In genomic region chrX:109587360-109587759, GRCm38 (mm10) we compare ENCODE assay signal across 23 mouse cellular contexts.
DNase-seq lines count a peak whose midpoint lies in the region; ATAC-seq and TF ChIP-seq lines count a peak whose summit lies in the region.
"Had no signal": no experiment of that assay in that cellular context is flagged by ENCODE, and none has a peak within 500 bp of the region (broad histone marks: within the 10 kb centered on the region; RNA-seq: fewer than 3 reads in every experiment).

No protein-coding gene starts in this region.

- no peak overlapping the region for H3K4me2 ChIP-seq in embryonic facial prominence, embryonic 14.5 days (ENCODE audit: low read depth, low read length)
- no peak overlapping the region for H3K4me2 ChIP-seq in lung, embryonic 14.5 days
- no peak overlapping the region for H3K4me2 ChIP-seq in stomach, postnatal 0 days (replicated peaks; ENCODE audit: low read depth)
- H3K4me2 ChIP-seq: heart, embryonic 12.5 days; hindbrain, embryonic 15.5 days; kidney, embryonic 15.5 days; limb, embryonic 15.5 days had no signal

- TF ChIP-seq CTCF in lung, embryonic 14.5 days (IDR thresholded peaks at IDR 0.05; ENCODE audit: low read depth) = no peak
- peak; percentile 34 for TF ChIP-seq CTCF in stomach, postnatal 0 days (IDR thresholded peaks at IDR 0.05; ENCODE audit: low read depth)

- H3K36me3 ChIP-seq in embryonic facial prominence, embryonic 14.5 days (ENCODE audit: control insufficient read depth, insufficient read depth, low read length) = no peaks in the 10 kb centered on the region
- H3K36me3 ChIP-seq in embryonic facial prominence, embryonic 10.5 days (replicated peaks) = no peaks in the 10 kb centered on the region
- no peaks in the 10 kb centered on the region for H3K36me3 ChIP-seq in lung, embryonic 14.5 days (ENCODE audit: insufficient read depth)
- H3K36me3 ChIP-seq in stomach, postnatal 0 days (ENCODE audit: control insufficient read depth, insufficient read depth, low read length) = no peaks in the 10 kb centered on the region
- H3K36me3 ChIP-seq: heart, embryonic 12.5 days; hindbrain, embryonic 15.5 days; kidney, embryonic 15.5 days; limb, embryonic 15.5 days; midbrain, embryonic 10.5 days had no signal

- TF ChIP-seq EP300 in stomach, postnatal 0 days (optimal IDR thresholded peaks at IDR 0.05) = no peak

- no peaks in the 10 kb centered on the region for H3K4me1 ChIP-seq in embryonic facial prominence, embryonic 14.5 days (ENCODE audit: control insufficient read depth, insufficient read depth, low read length)
- no peaks in the 10 kb centered on the region for H3K4me1 ChIP-seq in embryonic facial prominence, embryonic 10.5 days
- H3K4me1 ChIP-seq in lung, embryonic 14.5 days (ENCODE audit: insufficient read depth) = no peaks in the 10 kb centered on the region
- no peaks in the 10 kb centered on the region for H3K4me1 ChIP-seq in stomach, postnatal 0 days (replicated peaks; ENCODE audit: control insufficient read depth, insufficient read depth)
- H3K4me1 ChIP-seq: heart, embryonic 12.5 days; hindbrain, embryonic 15.5 days; kidney, embryonic 15.5 days; limb, embryonic 15.5 days; midbrain, embryonic 10.5 days had no signal

- no peak for ATAC-seq in embryonic facial prominence, embryonic 14.5 days (ENCODE audit: low read depth)
- no peak for ATAC-seq in lung, embryonic 14.5 days (ENCODE audit: insufficient read depth)
- ATAC-seq in stomach, postnatal 0 days (ENCODE audit: low FRiP score, low TSS enrichment) = no peak
- ATAC-seq: intestine, embryonic 16.5 days had no signal

- H3K9me3 ChIP-seq in embryonic facial prominence, embryonic 14.5 days (ENCODE audit: control insufficient read depth, low read length) = no peaks in the 10 kb centered on the region
- no peaks in the 10 kb centered on the region for H3K9me3 ChIP-seq in embryonic facial prominence, embryonic 10.5 days
- no peaks in the 10 kb centered on the region for H3K9me3 ChIP-seq in lung, embryonic 14.5 days (ENCODE audit: low read depth, low read length)
- H3K9me3 ChIP-seq in stomach, postnatal 0 days (ENCODE audit: control insufficient read depth, low read length) = no peaks in the 10 kb centered on the region
- H3K9me3 ChIP-seq: heart, embryonic 12.5 days; hindbrain, embryonic 15.5 days; kidney, embryonic 15.5 days; limb, embryonic 15.5 days; midbrain, embryonic 10.5 days had no signal

- no peaks in the 10 kb centered on the region for H3K27me3 ChIP-seq in embryonic facial prominence, embryonic 14.5 days (replicated peaks; ENCODE audit: control insufficient read depth, insufficient read depth, low read length)
- no peaks in the 10 kb centered on the region for H3K27me3 ChIP-seq in embryonic facial prominence, embryonic 10.5 days (replicated peaks; ENCODE audit: low read depth, poor library complexity, severe bottlenecking)
- no peaks in the 10 kb centered on the region for H3K27me3 ChIP-seq in lung, embryonic 14.5 days (ENCODE audit: insufficient read depth, low read length)
- no peaks in the 10 kb centered on the region for H3K27me3 ChIP-seq in stomach, postnatal 0 days (ENCODE audit: control insufficient read depth, insufficient read depth, low read length)
- H3K27me3 ChIP-seq: heart, embryonic 12.5 days; hindbrain, embryonic 15.5 days; kidney, embryonic 15.5 days; limb, embryonic 15.5 days had no signal

- DNase-seq in embryonic facial prominence, embryonic 14.5 days (ENCODE audit: low spot score) = peak; percentile 0
- no peak for DNase-seq in embryonic facial prominence, embryonic 10.5 days (ENCODE audit: low spot score)
- DNase-seq in lung, embryonic 14.5 days = peak; percentile 1
- DNase-seq in lung, postnatal 25 days (ENCODE audit: low spot score) = no peak
- DNase-seq in NIH3T3 (ENCODE audit: low read depth) = peak; percentile 1
- DNase-seq in stomach, postnatal 0 days (ENCODE audit: low spot score) = no peak
- DNase-seq in urinary bladder, postnatal 14 days (ENCODE audit: low spot score) = no peak
- no peak for DNase-seq in kidney, adult 18-20 months
- DNase-seq: B cell, adult 2 months; cerebellum, adult 8-10 months; heart, adult 11 months; heart, postnatal 14 days; layer of hippocampus, postnatal 36 days; lung, adult 2 months; lung, postnatal 4 days; right cerebral cortex, adult 18-20 months; thymus, postnatal 14 days had no signal

- H3K4me3 ChIP-seq in embryonic facial prominence, embryonic 14.5 days (ENCODE audit: low read depth, low read length) = no peak overlapping the region
- no peak overlapping the region for H3K4me3 ChIP-seq in embryonic facial prominence, embryonic 10.5 days
- no peak overlapping the region for H3K4me3 ChIP-seq in lung, embryonic 14.5 days (ENCODE audit: low read depth, low read length)
- no peak overlapping the region for H3K4me3 ChIP-seq in stomach, postnatal 0 days (ENCODE audit: low read depth, low read length)
- H3K4me3 ChIP-seq: heart, embryonic 12.5 days; hindbrain, embryonic 15.5 days; kidney, embryonic 15.5 days; limb, embryonic 15.5 days; midbrain, embryonic 10.5 days had no signal

- H3K27ac ChIP-seq in embryonic facial prominence, embryonic 14.5 days (replicated peaks; ENCODE audit: low read depth, low read length) = no peak overlapping the region
- no peak overlapping the region for H3K27ac ChIP-seq in embryonic facial prominence, embryonic 10.5 days (replicated peaks)
- H3K27ac ChIP-seq in lung, embryonic 14.5 days (ENCODE audit: low read depth) = no peak overlapping the region
- no peak overlapping the region for H3K27ac ChIP-seq in stomach, postnatal 0 days (replicated peaks)
- H3K27ac ChIP-seq: hindbrain, embryonic 15.5 days; kidney, embryonic 15.5 days; limb, embryonic 15.5 days; midbrain, embryonic 10.5 days had no signal

- H3K9ac ChIP-seq in embryonic facial prominence, embryonic 14.5 days (ENCODE audit: low read depth, low read length) = no peak overlapping the region
- no peak overlapping the region for H3K9ac ChIP-seq in lung, embryonic 14.5 days
- H3K9ac ChIP-seq in stomach, postnatal 0 days (ENCODE audit: low read length) = no peak overlapping the region
- H3K9ac ChIP-seq: heart, embryonic 12.5 days; hindbrain, embryonic 15.5 days; kidney, embryonic 15.5 days; limb, embryonic 15.5 days had no signal

Comparison
In these comparisons a context has a peak if more than half of its experiments do, and no peak if none do; other contexts are left out.
1. DNase-seq: peak in embryonic facial prominence, embryonic 14.5 days (single experiment), lung, embryonic 14.5 days (single experiment) and NIH3T3 (single experiment); none in embryonic facial prominence, embryonic 10.5 days (single experiment), lung, postnatal 25 days (single experiment), stomach, postnatal 0 days (single experiment), urinary bladder, postnatal 14 days (single experiment) and kidney, adult 18-20 months (single experiment).